Mouse (Mus musculus): ENCODE measurements at regions not wholly inside any gene's neighbourhood (a gene's known extent, or its start where the extent isn't known, plus 50 kb on each side); places are given as distances from the start of the nearest gene placed in this dataset.

DNA sequence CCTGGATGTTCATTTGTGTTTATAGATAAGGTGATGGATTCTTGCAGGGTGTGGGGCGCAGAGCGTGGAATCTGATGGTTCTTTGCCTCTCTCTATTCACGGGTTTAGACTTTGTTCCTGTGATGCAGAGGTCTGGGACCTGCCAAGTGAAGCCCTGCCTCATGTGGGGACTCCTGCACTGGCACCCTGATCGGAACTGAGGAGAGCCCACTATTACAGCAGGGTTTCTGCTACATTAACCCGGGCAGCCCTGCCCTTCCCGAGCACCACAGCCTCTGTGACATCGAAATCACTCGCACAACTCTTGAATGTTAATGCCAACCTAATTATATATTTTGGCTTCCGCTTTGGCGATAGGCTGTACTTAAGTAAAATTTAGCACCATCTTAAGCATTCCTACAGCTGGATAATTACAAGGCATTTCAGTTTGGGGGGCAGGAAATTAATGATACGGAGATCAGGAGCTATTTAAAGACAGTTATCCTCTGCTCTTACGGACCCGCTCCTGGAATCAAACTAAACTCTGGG is 294.7 kb downstream of the Irs2 start:
- DNase-seq (ENCODE audit: low spot score in 2 of 2) = no peak

GRCm38 (mm10) chr8:10712118-10712689 is 296.1 kb downstream of the Irs2 start:
- DNase-seq (ENCODE audit: low spot score in 2 of 2) = no peak

DNA sequence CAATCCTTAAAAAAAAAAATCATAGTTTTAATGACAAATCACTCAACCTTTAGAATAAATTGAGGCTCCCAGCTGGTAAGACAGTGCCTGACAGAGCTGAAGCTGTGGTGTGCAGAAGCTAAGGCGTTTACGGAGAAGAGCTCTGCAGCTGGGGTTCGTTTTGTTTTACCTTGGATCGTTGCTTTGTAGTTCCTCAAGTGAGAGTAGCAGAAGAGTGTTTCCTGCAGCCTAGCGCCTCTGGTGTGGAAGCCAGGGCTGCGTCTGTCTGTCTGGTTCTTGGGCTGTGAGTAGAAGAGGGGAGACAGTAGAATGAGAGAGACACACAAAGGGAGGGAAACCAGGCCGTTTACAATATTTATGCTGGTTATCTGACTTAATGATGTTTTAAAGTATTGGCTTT is 296.8 kb downstream of the Irs2 start:
- DNase-seq (ENCODE audit: low spot score in 2 of 2) = no peak

GRCm38 (mm10) chr8:10708509-10708908 is 299.7 kb downstream of the Irs2 start:
- DNase-seq (ENCODE audit: low spot score in 2 of 2) = no peak

DNA sequence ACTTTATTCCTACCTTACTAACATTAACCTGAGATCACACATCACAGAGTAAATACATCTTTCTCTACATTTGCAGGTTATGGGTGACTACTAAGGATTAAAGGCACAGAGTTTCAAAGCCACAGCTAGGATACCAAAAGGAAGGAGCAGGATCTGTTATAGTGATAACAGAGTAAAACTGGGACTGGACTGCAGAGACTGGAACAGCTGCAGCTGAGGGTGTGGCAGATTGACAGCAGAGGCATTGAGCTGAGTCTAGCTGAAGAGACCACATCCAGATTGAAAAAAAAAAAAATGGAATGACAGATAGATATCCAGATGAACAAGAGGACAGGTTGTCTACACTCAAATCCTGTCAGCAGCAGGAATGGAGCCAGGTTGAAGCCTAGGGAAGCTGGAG is 301.1 kb downstream of the Irs2 start:
- no peak for DNase-seq (ENCODE audit: low spot score in 2 of 2)

DNA sequence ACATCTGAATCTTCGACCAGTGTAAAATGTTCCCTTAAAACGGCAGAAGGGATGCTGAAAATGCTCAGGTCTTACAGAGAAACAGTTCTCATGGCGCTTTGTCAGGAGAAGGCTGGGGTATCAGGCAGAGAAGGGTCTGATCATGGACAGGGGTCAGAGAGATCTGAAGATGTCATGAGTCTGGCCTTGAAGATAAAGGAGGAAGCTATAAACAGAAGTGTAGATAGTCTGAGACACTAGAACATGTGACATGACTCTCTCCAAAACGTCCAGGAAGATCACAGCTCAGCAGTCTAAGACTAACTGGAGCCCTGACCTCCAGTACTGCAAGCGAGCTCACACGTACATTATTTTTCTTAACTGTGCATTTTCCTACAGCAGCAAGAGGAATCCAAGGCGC is 302.3 kb downstream of the Irs2 start:
- no peak for DNase-seq (ENCODE audit: low spot score in 2 of 2)

GRCm38 (mm10) chr8:10702755-10703154 is 305.5 kb downstream of the Irs2 start:
- DNase-seq (ENCODE audit: low spot score in 2 of 2) = no peak

DNA sequence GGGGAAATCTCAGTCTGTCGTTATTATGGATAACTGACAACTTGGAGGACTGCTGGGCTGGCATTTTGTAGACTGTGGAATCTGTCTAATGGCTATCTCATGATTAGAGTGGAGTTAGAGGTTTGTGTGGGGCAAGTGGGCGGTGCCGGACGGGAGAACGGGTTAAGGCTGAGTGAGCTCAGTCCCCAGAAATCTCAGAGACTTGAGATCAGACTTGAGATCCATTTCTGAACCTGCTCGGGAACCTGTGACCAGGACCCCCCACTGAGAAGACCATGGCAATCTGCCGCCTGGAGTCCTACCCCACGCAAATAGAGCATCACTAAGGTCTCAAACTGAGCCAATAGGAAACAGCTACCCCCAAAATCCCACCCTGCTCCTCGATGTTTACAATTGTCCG is 306.0 kb downstream of the Irs2 start:
- no peak for DNase-seq (ENCODE audit: low spot score in 2 of 2)

DNA sequence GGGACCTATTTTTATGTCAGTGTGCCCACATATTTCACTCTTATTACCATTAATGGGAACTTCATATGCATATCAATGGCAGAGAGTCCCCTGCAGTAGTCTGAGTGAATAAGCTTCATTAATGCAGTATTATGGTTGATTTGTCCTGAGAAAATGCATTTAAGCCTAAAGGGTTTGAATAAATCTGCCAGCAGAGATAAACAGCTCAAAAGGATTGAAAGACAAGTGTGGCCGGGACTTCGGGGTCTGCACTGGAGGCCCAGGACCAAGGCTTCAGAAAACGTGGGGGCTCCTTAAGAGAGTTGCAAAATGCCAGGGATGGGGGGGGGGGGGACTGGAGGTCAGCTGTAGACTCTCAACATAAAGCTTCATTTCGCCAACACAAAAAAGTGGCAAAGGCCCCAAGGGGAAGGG is 306.6 kb downstream of the Irs2 start:
- DNase-seq (ENCODE audit: low spot score in 2 of 2) = no peak

GRCm38 (mm10) chr8:10701226-10701625 is 307.0 kb downstream of the Irs2 start:
- no peak for DNase-seq (ENCODE audit: low spot score in 2 of 2)

DNA sequence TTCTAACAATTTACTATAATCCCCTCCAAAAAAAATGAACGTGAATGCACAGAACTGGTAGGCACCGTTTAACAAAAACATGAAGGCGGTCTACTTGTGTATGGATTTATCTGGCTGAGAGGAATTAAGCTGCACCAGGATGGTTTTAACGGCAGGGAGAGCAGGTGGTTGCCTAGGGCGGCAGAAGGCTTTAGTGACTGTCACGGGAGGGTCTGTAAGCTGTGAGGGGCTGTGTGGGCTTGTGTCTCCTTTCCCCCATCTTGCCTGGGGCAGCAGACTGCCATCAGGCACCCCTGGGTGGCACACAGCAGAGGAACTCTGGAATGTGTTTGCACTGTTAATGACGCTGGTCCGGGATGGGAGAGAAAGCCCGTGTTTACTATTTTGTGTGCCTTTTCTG is 308.6 kb downstream of the Irs2 start:
- DNase-seq (ENCODE audit: low spot score in 2 of 2) = no peak

GRCm38 (mm10) chr8:10695181-10695580 is 313.1 kb downstream of the Irs2 start:
- no peak for DNase-seq (ENCODE audit: low spot score in 2 of 2)

- no peak for DNase-seq (ENCODE audit: low spot score in 2 of 2)
Observed at GRCm38 (mm10) chr8:10690659-10691058, 317.6 kb downstream of the Irs2 start.

GRCm38 (mm10) chr8:10689881-10690280 is 318.4 kb downstream of the Irs2 start:
- DNase-seq (ENCODE audit: low spot score in 2 of 2) = no peak

DNA sequence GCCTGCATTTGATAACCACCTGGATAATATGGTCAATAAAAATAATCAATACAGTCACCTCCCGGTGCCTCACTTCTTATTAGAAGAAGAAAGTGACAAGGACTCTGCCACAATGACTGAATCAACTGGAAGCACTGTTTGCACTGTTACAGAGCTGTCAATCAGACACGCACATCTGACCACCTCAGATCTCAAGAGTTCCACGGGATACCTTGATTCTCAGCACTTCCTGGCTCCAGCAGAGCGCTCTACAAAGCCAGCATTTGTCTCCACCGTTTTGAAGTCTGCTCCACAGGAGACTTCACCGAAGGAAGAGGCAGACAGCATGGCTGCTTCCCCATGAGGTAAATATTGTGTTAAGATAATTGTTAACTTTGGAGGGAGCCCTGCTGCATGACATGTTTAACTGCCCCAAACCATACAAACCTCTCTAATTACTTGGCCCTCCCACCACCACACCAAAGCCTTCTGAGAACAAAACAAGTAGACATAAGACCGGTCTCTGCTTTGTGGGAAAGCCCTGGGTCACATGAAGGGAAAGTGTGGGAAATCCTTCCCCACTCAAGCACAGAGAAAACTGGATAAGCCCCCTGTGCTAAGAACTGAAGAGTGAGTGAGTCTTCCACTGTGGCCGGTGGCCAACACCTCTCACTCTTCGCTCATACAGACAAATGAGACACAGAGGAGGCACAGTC is 320.2 kb downstream of the Irs2 start:
- no peak for DNase-seq (ENCODE audit: low spot score in 2 of 2)
